ENCODE assay signal across 7 mouse cellular contexts in genomic region chr10:30803587-30804253, GRCm38 (mm10). TPM values are rescaled to one million over a fixed set of nuclear protein-coding genes. Genes with fewer than 3 reads are reported as not detected.
DNase-seq lines count a peak whose midpoint lies in the region; ATAC-seq lines count a peak whose summit lies in the region.

No protein-coding gene starts in this region.

- WGBS in lung, embryonic 15.5 days: 34% methylated on average over 7 of the region's 7 CpGs
- WGBS in embryonic facial prominence, embryonic 10.5 days: 38% methylated on average over 7 of the region's 7 CpGs
- WGBS in intestine, embryonic 14.5 days: 26% methylated on average over 7 of the region's 7 CpGs
- 40% methylated on average over 7 of the region's 7 CpGs for WGBS in midbrain, embryonic 13.5 days

- no peaks in the 10 kb centered on the region for H3K27me3 ChIP-seq in lung, embryonic 15.5 days
- H3K27me3 ChIP-seq in embryonic facial prominence, embryonic 10.5 days (replicated peaks; ENCODE audit: low read depth, poor library complexity, severe bottlenecking): no peaks in the 10 kb centered on the region
- H3K27me3 ChIP-seq in intestine, embryonic 14.5 days (replicated peaks; ENCODE audit: control insufficient read depth, insufficient read depth, low read length): no peaks in the 10 kb centered on the region
- no peaks in the 10 kb centered on the region for H3K27me3 ChIP-seq in midbrain, embryonic 13.5 days

- peaks cover 10% of the 10 kb centered on the region; the same call in 1 of the 2 replicates for H3K4me1 ChIP-seq in lung, embryonic 15.5 days
- H3K4me1 ChIP-seq in embryonic facial prominence, embryonic 10.5 days: peaks cover 12% of the 10 kb centered on the region
- H3K4me1 ChIP-seq in intestine, embryonic 14.5 days (replicated peaks; ENCODE audit: control insufficient read depth, insufficient read depth, low read length): peaks cover 13% of the 10 kb centered on the region; the same call in 1 of the 2 replicates
- H3K4me1 ChIP-seq in midbrain, embryonic 13.5 days (replicated peaks): peaks cover 9% of the 10 kb centered on the region

- H3K4me2 ChIP-seq in lung, embryonic 15.5 days: peak overlapping the region; percentile 64
- peak overlapping the region; percentile 65 for H3K4me2 ChIP-seq in intestine, embryonic 14.5 days (ENCODE audit: low read length)
- H3K4me2 ChIP-seq in midbrain, embryonic 13.5 days (replicated peaks): peak overlapping the region; percentile 62

- no peaks in the 10 kb centered on the region for H3K9me3 ChIP-seq in lung, embryonic 15.5 days
- no peaks in the 10 kb centered on the region for H3K9me3 ChIP-seq in embryonic facial prominence, embryonic 10.5 days
- H3K9me3 ChIP-seq in intestine, embryonic 14.5 days (ENCODE audit: control insufficient read depth, low read length): no peaks in the 10 kb centered on the region
- no peaks in the 10 kb centered on the region for H3K9me3 ChIP-seq in midbrain, embryonic 13.5 days

- peak overlapping the region; percentile 96 for H3K27ac ChIP-seq in lung, embryonic 15.5 days
- peak overlapping the region; percentile 97 for H3K27ac ChIP-seq in embryonic facial prominence, embryonic 10.5 days (replicated peaks)
- peak overlapping the region; percentile 93 for H3K27ac ChIP-seq in intestine, embryonic 14.5 days (ENCODE audit: low read depth)
- peak overlapping the region; percentile 98 for H3K27ac ChIP-seq in midbrain, embryonic 13.5 days

- peak overlapping the region; percentile 74 for H3K4me3 ChIP-seq in lung, embryonic 15.5 days
- peak overlapping the region; percentile 71 for H3K4me3 ChIP-seq in embryonic facial prominence, embryonic 10.5 days
- peak overlapping the region; percentile 82 for H3K4me3 ChIP-seq in intestine, embryonic 14.5 days (ENCODE audit: low read depth, low read length)
- H3K4me3 ChIP-seq in midbrain, embryonic 13.5 days (replicated peaks): peak overlapping the region; percentile 85

- no peak for DNase-seq in lung, postnatal 14 days
- peak; percentile 23 for DNase-seq in R1 (ENCODE audit: low read depth, low spot score)
- no peak for DNase-seq in embryonic facial prominence, embryonic 10.5 days (ENCODE audit: low spot score)
- DNase-seq in intestine, embryonic 14.5 days (ENCODE audit: low spot score): no peak
- DNase-seq in urinary bladder, postnatal 4 days (ENCODE audit: low spot score in 2 of 2): no peak

- peak overlapping the region; percentile 80 for H3K9ac ChIP-seq in lung, embryonic 15.5 days
- H3K9ac ChIP-seq in intestine, embryonic 14.5 days (ENCODE audit: low read length): peak overlapping the region; percentile 81
- H3K9ac ChIP-seq in midbrain, embryonic 13.5 days (replicated peaks): peak overlapping the region; percentile 92

- peak; percentile 5; the same call in 1 of the 2 replicates for ATAC-seq in lung, embryonic 15.5 days (ENCODE audit: borderline replicate concordance, extremely low read depth, low FRiP score, low TSS enrichment)
- ATAC-seq in intestine, embryonic 14.5 days (replicated peaks; ENCODE audit: low FRiP score, low TSS enrichment, low read depth): no peak
- no peak; the same call in 1 of the 2 replicates for ATAC-seq in midbrain, embryonic 13.5 days

- H3K36me3 ChIP-seq in lung, embryonic 15.5 days: no peaks in the 10 kb centered on the region
- H3K36me3 ChIP-seq in embryonic facial prominence, embryonic 10.5 days (replicated peaks): no peaks in the 10 kb centered on the region
- no peaks in the 10 kb centered on the region for H3K36me3 ChIP-seq in intestine, embryonic 14.5 days (ENCODE audit: control insufficient read depth, insufficient read depth, low read length)
- no peaks in the 10 kb centered on the region for H3K36me3 ChIP-seq in midbrain, embryonic 13.5 days

RNA-seq across cellular contexts. Expression of gene Ncoa7, which starts 0.6 kb away (rescaled TPM):
- polyA plus RNA-seq in lung, embryonic 15.5 days (2015; fragmentation: Nextera tagmentation; extraction: Ambion mirVana): 9.5 and 10.1 TPM in 2 replicates
- polyA plus RNA-seq in embryonic facial prominence, embryonic 10.5 days (2016; fragmentation: Nextera tagmentation; extraction: Ambion mirVana): 7.6 and 8.8 TPM in 2 replicates
- 9.2 and 11.4 TPM in 2 replicates for polyA plus RNA-seq in intestine, embryonic 14.5 days (2014; fragmentation: Nextera tagmentation; extraction: Ambion mirVana)
- polyA plus RNA-seq in midbrain, embryonic 13.5 days (2015; fragmentation: Nextera tagmentation; extraction: Ambion mirVana): 11.3 and 11.9 TPM in 2 replicates

RNA-seq across cellular contexts. Expression of gene Hey2, which starts 38.9 kb away (rescaled TPM):
- 3.5 and 3.8 TPM in 2 replicates for polyA plus RNA-seq in lung, embryonic 15.5 days (2015; fragmentation: Nextera tagmentation; extraction: Ambion mirVana)
- polyA plus RNA-seq in embryonic facial prominence, embryonic 10.5 days (2016; fragmentation: Nextera tagmentation; extraction: Ambion mirVana): 2.5 and 3.2 TPM in 2 replicates
- 4.0 and 4.4 TPM in 2 replicates for polyA plus RNA-seq in intestine, embryonic 14.5 days (2014; fragmentation: Nextera tagmentation; extraction: Ambion mirVana)
- polyA plus RNA-seq in midbrain, embryonic 13.5 days (2015; fragmentation: Nextera tagmentation; extraction: Ambion mirVana): 3.3 and 3.6 TPM in 2 replicates
